Mouse (Mus musculus): Measurements from ENCODE around the gene Efnb3. TPM values are rescaled to one million over a fixed set of nuclear protein-coding genes. Genes with fewer than 3 reads are reported as not detected.
A peak's percentile ranks its signal among the peaks of the same experiment; 100 is the strongest.

Efnb3 gene
- total RNA-seq, 2 experiments from 2014 or later, result 144 to 156 TPM

- no peak for DNase-seq (ENCODE audit: low spot score in 2 of 2)
Measured at GRCm38 (mm10) chr11:69516151-69516640, 43.8 kb downstream of the Efnb3 start.

GRCm38 (mm10) chr11:69513840-69514239 lies 46.2 kb downstream of the Efnb3 start:
- DNase-seq (ENCODE audit: low spot score in 2 of 2), result peak; percentile 52 to 76

- DNase-seq (ENCODE audit: low spot score in 2 of 2), result no peak
Measured at GRCm38 (mm10) chr11:69510796-69511496, 49.1 kb downstream of the Efnb3 start.

Small RNA genes lying within 50 kb of the gene (microRNA-seq; reads per million reads assigned to microRNA genes)
- 0 reads per million in 2 experiments for gene Gm27493

Other genes with a start within 250 kb of the Efnb3 start
- gene Cntrob, start 236.4 kb downstream of the Efnb3 start, total RNA-seq (2021), result 10 to 100 TPM; 15.3 to 16.9 TPM
- 10 to 100 TPM; 65.5 to 79.1 TPM for gene Trappc1, start 236.2 kb downstream of the Efnb3 start, total RNA-seq (2021)
- 10 to 100 TPM; 15.2 to 18.6 TPM for gene Kcnab3, start 233.9 kb downstream of the Efnb3 start, total RNA-seq (2021)
- 10 to 100 TPM; 71.7 to 76.9 TPM for gene Rnf227, start 219.7 kb downstream of the Efnb3 start, total RNA-seq (2021)
- gene Chd3, start 190.8 kb downstream of the Efnb3 start, total RNA-seq (2021), result 100 to 1,000 TPM; 519 to 534 TPM
- gene Naa38, start 164.7 kb downstream of the Efnb3 start, total RNA-seq (2021), result 100 to 1,000 TPM in 1 of 2 experiments, 10 to 100 TPM in 1; 99.3 to 111 TPM
- gene Cyb5d1, start 164.6 kb downstream of the Efnb3 start, total RNA-seq (2021), result 10 to 100 TPM; 36.0 to 39.7 TPM
- gene Tmem88, start 162.0 kb downstream of the Efnb3 start, total RNA-seq (2021), result 1 to 10 TPM; 2.1 to 2.3 TPM
- 10 to 100 TPM; 41.7 to 42.8 TPM for gene Kdm6b, start 146.5 kb downstream of the Efnb3 start, total RNA-seq (2021)
- 1 to 10 TPM; 5.8 to 6.3 TPM for gene Dnah2, start 11.1 kb downstream of the Efnb3 start, total RNA-seq (2021)
- gene Wrap53, start 20.1 kb upstream of the Efnb3 start, total RNA-seq (2021), result 1 to 10 TPM; 8.6 to 9.5 TPM
- 10 to 100 TPM; 27.3 to 29.6 TPM for gene Trp53, start 20.2 kb upstream of the Efnb3 start, total RNA-seq (2021)
- gene Atp1b2, start 45.7 kb upstream of the Efnb3 start, total RNA-seq (2021), result 100 to 1,000 TPM; 513 to 551 TPM
- not detected for gene Shbg, start 57.7 kb upstream of the Efnb3 start, total RNA-seq (2021)
- gene Sat2, start 61.8 kb upstream of the Efnb3 start, total RNA-seq (2021), result 10 to 100 TPM; 16.1 to 19.8 TPM
- gene Fxr2, start 72.8 kb upstream of the Efnb3 start, total RNA-seq (2021), result 100 to 1,000 TPM; 105 to 106 TPM
- under 1 TPM in 1 of 2 experiments, not detected in 1; 0.48 TPM for gene Sox15, start 95.1 kb upstream of the Efnb3 start, total RNA-seq (2021)
- gene Mpdu1, start 102.4 kb upstream of the Efnb3 start, total RNA-seq (2021), result 10 to 100 TPM; 73.3 to 82.4 TPM
- gene Cd68, start 105.9 kb upstream of the Efnb3 start, total RNA-seq (2021), result 10 to 100 TPM; 13.1 to 18.5 TPM
- 100 to 1,000 TPM; 409 to 418 TPM for gene Eif4a1, start 112.2 kb upstream of the Efnb3 start, total RNA-seq (2021)
- 10 to 100 TPM; 84.3 to 88.5 TPM for gene Senp3, start 121.9 kb upstream of the Efnb3 start, total RNA-seq (2021)
- 1 to 10 TPM in 1 of 2 experiments, under 1 TPM in 1; 0.88 to 1.1 TPM for gene Tnfsf13, start 125.6 kb upstream of the Efnb3 start, total RNA-seq (2021)
- gene Tnfsf12, start 135.6 kb upstream of the Efnb3 start, total RNA-seq (2021), result 1 to 10 TPM; 5.8 to 6.5 TPM
- 1 to 10 TPM in 1 of 2 experiments, under 1 TPM in 1; 0.45 to 1.0 TPM for gene Tnfsfm13, start 135.9 kb upstream of the Efnb3 start, total RNA-seq (2021)
- 10 to 100 TPM; 62.8 to 68.5 TPM for gene Polr2a, start 198.4 kb upstream of the Efnb3 start, total RNA-seq (2021)
- under 1 TPM in 1 of 2 experiments, not detected in 1; 0.21 TPM for gene Slc35g3, start 201.8 kb upstream of the Efnb3 start, total RNA-seq (2021)
- gene Zbtb4, start 205.7 kb upstream of the Efnb3 start, total RNA-seq (2021), result 10 to 100 TPM; 82.0 to 83.5 TPM
- 1 to 10 TPM; 1.0 to 1.1 TPM for gene Chrnb1, start 235.7 kb upstream of the Efnb3 start, total RNA-seq (2021)
- 10 to 100 TPM; 22.8 to 23.7 TPM for gene Fgf11, start 241.7 kb upstream of the Efnb3 start, total RNA-seq (2021)
- gene Tmem102, start 245.4 kb upstream of the Efnb3 start, total RNA-seq (2021), result not detected